Mouse (Mus musculus) MN1 (cell line): ENCODE data around the gene Tsr1.

Source experiments
- DNase-seq: peaks from one replicate; pipeline ENCODE4 v3.0.0-alpha.2; 2016; ENCODE audit warnings: low spot score

The Tsr1 gene

DNA sequence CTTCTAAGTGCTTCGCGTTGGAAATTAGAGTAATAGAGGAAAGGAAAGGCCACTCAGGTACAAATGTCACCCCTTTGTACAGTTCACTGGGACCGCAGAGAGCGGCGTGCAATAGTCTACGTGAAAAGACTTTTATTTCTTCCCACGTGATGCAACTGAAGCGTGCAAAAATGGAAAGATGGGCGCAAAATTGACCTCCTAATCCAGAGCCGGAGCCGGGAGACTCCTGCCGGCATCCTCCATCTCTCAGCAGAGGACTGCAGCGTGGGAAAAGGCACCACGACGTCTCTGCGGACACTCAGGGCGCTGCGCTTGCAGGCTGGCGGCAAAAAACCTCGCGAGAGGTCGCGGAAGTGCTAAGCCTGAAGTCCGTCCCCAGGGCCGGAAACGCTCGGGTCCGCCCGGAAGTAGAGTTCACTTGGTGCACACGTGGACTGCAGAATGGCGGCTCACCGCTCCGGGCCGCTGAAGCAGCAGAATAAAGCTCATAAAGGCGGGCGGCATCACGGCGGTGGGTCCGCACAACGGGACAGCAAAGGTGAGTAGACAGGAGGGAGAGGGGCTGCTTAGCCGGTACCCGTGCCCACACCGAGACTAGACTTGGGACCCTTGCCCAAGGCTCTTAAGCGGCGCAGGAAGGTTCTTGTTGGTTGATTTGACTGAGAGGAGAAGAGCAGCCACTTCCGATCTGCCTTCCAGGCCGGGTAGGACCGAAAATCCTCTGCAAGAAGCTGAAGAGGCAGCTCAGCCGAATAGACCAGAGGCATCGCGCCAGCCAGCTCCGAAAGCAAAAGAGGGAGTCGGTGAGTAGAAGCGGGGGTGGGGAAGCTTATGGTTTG lies at the start of gene Tsr1:
Gene Tsr1, plus strand, starts transcription at position 394 of the 839 bp plus-strand sequence.
- DNase-seq: peak; percentile 96

DNA sequence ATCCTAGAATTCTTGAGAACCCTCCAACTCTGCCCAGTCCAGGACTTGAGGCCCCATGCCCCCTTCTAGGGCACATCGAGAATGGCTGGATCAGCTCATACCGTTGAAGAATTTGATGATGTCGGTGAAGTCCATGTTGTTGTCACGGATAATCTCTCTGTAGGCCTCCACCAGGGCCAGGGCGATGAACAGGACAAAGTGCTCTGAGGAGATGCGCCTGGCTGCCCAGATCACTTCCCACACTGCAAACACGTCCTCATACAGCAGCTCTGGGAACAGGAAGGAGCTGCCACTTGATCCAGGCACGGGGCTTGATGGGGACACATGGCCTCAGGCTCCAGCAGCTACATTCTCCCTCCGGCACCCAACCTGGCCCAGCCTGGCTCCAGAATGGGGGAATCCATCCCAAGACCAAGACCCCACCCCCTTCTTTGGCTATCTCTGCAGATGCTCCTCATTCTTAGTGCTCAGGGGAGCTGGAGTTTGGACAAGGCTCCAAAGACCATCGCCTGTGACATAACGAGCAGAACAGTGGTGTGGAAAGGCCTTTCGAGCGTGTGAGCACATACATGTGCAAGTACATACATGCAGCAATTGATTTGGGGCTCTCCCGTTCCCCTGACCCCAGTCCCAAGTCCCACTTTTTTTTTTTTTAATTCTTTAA lies 46.7 kb upstream of the Tsr1 start:
- no peak for DNase-seq

DNA sequence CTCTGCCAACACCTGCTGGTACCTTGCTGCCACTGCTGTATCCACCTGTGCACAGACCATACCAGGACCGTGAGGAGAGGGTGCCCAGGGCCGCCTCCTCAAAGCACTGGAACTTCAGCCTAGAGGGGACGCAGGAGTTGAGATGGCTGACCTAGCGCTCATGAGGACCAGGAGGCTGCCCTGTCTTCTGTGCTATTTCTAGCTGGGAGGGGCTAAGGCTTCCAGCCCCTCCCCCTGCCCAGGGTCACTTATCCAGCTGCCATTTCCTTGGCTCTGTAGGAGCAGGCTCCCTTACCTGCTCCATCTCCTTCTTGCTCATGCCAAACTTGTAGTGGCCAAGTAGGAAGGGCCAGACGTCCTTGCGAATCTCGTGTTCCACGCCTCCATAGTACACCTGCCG lies 40.1 kb upstream of the Tsr1 start:
- DNase-seq: no peak

DNA sequence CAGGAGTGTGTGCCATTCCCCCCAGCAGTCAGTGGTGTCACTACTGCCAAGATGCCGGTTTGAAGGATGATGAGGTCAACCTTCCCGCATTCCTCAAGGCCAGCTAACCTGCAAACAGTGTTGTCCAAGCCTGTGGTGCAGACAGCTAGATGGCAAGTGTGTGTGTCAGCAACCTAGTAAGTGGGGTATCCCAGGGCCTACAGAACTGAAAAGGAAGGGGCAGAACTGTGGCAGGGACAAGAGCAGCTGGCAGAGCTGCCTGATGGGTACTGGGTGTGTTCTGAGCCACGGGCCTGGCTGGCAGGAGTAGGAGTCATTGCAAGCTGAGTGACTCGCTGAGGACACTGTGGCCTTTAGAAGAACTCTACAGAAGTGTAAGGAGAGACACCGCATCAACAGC lies 35.7 kb upstream of the Tsr1 start:
- no peak for DNase-seq

DNA sequence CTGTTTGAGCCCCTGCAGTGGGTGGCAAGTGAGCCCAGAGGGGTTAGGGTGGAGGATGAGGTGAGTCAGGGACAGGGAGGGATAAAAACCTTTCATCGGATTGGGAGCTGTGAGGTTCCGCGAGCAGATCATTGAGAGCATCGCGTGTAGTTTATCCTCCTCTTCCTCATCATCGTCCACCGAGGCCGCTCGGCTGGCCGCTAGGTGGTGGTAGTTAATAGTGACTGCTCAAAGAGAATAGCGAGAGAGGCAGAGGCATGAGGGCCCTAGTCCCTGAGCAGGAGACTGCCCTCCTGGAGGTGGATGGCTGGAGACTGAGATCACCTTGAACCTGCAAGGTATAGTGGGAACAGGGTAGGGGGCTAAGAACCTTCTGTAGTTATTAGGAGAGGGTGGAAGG lies 34.4 kb upstream of the Tsr1 start:
- peak; percentile 31 for DNase-seq

DNA sequence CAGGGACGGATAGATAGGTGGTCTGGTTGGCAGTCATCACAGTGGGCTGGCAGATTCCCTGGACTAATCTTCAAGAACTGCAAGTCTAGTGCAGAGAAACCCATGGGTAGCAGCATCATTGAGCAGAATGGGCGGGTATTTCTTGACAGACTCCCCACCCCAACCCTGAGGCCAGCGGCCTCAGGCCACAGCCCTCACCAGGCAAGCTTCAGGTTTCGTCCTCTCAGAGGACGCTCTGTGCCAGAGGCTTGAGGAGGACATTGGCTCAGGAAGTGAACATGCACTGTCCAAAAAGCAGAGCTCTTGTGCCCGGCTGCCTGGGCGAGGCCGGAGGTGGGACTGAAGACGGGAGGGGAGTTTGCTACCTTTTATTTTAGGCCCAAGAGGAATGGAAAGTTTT lies 33.5 kb upstream of the Tsr1 start:
- DNase-seq: no peak

DNA sequence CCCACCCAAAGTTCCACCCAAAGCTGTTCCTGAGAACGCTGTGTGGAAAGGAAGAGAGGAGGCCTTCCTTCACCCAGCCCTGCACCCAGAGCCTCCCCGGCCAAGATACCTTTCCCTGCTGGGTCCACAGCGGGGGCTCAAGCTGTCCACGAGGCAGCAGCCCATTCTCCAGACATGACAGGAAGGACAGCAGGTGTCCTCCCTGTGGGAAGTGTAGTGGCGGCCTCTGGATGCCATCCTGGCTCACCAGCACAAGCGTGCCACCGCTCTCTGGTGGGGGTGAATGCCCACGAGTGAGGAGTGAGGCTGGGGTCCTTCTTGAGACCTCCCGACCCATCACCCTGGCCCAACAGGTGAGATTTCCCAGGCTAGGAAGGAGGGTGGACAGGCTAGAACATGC lies 32.6 kb upstream of the Tsr1 start:
- no peak for DNase-seq

DNA sequence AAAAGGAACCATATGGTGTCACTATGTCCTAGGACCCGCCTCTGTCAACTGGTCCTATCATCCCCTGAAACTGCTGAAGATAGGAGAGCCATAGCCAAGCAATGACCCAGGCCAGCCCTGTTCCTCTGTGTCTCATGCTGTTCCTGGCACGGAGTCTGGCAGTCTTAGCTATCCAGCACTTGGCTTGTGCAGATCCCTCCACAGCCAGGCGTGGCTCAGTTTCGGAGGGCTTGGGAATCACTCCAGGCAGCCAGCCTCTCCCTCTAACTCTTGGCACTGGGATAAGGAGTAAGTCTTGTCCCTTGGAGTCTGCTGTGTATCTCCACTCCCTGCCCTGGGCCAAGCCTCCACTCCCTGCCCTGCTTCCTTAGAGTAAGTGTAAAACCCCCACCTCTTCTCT lies 31.2 kb upstream of the Tsr1 start:
- DNase-seq: peak; percentile 44

DNA sequence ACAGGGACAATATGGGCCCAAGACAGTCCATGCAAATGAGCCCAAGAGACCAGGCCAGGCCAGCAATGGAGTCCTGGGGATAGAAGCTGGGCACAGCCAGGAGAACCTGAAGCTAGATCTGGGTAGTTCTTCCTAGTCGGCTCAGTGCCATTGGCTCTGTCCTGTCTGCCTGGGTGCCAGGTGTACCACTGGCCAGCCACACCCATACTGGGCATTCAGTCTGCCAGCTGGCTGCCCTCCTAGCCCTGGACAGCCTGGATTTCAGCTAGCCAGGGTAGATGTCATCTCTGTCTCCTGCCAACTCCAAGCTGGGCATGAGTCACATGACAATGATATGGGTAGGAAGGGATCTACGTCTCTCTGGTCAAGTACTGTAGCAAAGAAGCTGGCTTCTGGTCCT lies 30.7 kb upstream of the Tsr1 start:
- DNase-seq: peak; percentile 55

DNA sequence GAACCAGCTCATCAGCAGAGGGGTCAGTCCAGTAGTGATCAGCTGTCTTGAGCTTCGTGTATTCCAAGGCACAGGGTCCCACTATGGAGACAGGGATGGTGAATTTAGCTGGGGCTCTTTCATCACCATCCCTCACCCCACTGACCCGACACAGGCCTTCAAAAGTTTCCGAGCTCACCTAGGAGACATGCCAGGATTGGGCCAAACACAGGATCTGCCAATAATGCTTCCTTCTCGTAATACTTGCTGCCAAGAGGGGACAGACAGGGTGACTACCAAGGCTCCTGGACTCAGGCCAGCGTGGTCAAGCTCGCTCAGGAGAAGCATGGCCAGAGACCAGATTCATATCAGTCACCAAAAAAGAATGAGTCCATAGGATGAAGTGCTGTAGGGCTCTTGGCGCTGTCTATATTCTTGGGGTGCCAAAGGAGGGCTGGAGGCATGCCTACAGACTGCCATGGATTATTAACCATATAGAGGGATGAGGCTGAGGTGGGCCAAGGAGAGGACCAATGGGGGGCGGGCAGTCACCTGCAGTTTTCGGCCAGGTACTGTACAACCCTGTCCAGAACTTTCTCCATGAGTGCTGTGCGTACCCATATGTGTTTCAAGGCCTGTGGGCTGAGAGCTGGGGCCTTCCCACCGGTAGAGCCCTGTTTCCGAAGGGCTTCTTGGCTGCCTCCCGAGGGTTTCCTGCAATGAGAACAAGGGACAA lies 29.7 kb upstream of the Tsr1 start:
- DNase-seq: no peak

DNA sequence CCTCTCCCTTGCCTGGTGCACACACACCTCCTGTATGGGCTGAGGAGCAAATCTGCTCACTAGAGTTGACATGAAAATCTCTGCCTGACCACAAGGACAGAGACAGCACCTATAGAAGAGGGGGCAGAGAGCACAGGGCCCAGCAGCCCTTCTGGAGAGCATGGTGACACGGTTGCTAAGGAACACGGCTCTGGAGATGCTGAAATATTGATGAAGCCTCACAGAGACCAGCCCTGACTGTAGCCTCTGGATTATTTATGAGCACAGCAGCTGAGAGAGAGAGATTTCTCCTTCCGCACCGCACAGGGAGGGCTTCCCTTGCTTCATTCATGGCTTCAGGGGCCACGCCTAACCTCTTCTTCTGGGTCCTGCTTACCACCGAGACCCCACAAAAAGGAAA lies 28.3 kb upstream of the Tsr1 start:
- no peak for DNase-seq

DNA sequence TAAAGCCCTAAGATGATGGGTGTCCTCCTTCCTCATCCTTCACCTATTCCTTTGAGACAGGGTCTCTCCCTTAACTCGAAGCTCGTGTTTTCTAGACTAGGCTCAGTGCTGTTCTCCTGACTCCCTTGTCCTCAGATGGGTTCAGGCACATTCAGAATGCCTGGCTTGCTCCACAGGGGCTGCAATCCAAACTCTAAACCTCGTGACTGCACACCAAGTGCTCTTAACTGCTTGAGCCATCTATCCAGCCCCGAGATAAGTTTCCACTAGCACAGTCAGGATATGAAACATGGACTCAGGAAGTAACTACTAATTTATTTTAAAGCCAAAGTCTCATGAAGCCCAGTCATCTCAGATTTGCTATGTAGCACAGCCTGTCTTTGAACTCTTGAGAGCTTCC lies 27.3 kb upstream of the Tsr1 start:
- no peak for DNase-seq

DNA sequence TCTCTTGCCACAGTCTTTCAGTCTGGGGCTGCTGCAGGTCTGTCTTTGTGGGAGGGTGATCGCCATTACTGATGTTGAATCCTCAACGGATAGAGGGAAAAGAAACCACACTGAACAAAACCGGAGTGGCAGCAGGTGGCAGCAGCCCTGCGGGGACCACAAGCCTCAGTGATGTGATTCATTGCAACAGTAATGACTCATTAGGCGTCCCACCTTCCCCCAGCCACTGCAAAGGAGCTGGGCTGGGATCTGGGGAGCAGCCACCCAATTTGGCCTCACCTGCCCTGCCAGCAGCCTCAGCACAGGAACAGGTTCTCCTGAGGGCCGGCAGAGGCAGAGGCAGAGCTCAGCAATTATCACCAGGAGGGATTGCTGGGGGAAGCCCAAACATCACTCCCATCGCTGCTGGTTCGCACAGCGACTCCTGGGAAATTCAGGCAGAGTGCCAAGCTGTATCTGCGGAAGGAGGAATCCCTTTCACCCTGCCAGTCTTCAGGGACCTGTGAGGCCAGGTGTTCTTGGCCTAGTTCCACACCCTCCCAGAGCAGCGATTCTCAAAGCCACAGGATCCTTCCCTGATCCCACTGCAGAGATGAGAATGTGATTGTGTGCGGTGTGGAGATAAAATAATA lies 26.8 kb upstream of the Tsr1 start:
- DNase-seq: peak; percentile 81

DNA sequence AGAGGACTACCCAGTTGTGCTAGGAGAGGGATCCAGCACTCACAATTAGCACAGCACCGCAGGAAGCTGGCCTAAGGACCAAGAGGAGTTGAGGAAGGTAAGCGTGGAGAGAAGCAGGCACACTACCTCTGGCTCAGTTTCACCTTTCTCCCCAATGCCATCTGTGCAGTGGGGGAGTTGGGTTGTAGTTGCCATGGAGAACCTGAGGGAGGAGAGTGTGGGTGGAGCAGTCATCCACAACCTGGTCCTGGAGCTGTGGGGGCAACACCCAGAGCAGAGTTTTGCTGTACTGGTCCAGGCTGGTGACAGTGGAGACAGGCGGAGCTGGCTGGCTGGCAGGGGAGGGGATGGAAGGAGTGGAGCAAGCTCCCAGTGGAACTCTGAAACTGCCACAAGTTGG lies 23.2 kb upstream of the Tsr1 start:
- DNase-seq: no peak

DNA sequence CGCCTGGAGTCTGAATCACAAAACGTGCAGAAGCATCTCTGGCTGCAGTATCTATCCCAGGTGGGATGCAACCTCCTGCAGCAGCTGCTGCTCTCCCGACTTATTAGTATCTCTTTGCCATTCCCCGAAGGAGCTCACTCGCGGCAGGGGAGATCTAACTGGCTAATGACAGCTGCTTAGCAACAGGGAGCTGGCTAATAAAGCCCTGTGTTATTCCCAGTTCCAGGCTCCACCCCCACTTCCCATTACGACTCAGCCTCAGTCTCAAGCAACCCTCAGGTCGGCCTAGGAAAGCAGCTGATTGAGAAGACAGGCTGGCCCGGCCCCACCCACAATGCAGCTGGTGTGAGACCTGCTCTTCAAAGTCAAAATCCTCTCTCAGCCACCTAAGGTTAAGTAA lies 21.1 kb upstream of the Tsr1 start:
- peak; percentile 85 for DNase-seq

DNA sequence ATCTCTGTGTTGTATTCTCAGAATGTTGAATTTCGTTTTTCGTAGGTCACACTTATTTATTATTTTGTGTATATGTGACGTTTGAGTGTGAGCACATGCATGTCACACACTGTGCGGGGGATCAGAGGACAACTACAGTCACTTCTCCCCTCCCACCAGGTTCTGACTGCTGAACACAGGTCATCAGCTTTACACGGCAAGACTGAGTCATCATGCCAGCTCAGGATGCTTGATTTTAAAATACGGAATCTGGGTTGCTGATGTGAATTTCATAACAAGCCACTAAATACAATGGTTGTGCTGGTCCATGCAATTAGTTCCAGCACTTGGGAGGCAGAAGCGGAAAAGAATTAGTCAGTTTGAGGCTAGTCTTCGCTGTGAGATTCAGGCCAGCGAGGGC lies 16.9 kb upstream of the Tsr1 start:
- no peak for DNase-seq

DNA sequence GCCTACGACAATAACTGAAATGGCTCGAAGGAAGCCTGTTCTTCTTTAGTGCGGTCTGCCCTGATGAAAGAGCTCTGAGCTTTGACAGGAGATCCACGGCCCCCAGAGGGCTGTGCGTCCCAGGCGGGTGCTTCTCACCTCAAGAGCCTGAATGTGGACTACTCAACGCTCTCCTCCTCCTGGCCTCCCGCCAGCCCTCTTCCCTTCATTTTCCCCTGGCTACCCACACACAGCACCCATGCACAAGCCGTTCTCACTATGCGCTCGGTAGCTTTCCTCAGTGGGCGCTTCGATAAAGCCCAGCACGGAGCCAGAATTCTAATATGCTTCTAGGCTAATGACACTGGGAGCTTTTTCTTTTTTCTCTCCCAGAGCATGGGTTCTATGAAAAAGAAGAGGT lies 15.9 kb upstream of the Tsr1 start:
- DNase-seq: no peak

DNA sequence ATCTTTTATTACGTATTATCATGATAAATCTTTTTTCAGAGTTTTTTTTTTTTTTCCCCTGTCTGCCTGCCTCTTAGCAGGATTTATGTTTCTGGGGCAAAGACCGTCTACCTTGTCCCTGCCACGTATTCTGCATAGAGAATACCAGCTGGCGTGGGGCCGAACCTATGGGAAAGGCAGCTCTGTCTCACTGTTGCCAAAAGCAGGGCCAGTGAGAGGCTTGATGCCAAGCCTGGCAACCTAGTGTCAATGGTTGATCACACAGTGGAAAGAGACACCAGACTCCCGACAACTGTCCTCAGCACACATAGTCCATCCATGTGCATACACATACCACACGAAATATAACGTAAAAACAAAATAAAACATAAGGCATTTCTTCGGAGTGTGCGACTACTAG lies 14.8 kb upstream of the Tsr1 start:
- no peak for DNase-seq

DNA sequence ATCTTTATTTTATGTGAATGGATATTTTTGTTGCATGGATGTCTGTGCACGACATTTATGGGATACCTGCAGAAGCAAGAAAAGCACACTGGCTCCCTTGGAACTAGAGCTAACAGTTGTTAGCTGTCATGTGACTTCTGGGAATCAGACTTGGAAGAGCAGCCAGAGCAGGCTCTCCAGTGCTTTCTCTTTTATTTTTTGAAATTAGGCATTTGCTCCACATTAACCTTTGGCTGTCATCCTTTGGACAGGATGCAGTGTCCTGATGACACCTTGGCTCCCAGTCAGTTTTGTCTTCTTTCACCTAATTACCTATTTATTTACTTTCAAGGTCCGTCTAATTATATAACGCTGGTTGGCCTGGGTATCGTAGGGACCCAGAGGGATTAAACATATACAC lies 3.3 kb upstream of the Tsr1 start:
- DNase-seq: no peak

DNA sequence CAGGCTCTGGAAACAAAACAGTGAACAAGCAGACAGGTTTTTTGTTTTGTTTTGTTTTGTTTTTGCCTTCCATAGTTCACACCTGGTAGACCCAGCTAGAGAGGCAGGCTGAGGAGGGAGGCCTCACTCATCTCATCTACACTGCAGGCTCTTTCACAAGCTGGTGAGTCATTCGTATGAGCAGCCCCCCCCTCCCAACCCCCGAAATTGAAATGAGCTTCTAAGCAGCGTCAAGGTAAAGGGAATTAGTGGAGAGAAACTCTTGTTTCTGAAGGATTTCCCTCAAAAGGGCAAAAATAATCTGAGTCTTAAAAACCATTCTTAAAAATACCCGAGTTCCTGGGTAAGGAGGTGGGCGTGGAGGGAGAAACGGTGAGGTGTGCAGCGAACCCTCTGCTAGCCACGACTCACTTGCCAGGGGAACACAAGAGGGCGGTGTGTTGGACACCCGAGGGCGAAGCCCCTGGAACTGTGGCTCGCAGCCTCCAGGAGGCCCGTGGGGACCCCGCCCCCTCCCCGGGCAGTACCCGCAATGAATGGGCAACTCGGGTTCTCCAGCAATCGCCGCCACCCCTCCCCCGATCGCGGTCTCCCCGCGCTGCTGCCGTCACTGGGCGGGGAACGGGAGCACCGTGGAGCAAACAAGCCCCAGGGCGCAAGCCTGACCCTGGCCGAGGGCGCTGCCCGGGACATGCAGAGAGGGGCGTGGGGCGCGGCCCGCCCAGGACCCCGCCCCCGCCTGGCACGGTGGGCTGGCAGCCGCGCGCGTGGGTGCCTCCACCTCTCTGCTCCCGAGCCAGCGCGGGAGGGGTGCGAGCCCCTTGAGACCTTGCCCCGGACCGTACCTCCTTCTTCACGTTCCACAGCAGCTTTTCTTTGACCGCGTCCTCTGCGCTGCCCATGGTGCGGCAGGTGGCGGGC lies 1.6 kb upstream of the Tsr1 start:
- DNase-seq: peak; percentile 80

DNA sequence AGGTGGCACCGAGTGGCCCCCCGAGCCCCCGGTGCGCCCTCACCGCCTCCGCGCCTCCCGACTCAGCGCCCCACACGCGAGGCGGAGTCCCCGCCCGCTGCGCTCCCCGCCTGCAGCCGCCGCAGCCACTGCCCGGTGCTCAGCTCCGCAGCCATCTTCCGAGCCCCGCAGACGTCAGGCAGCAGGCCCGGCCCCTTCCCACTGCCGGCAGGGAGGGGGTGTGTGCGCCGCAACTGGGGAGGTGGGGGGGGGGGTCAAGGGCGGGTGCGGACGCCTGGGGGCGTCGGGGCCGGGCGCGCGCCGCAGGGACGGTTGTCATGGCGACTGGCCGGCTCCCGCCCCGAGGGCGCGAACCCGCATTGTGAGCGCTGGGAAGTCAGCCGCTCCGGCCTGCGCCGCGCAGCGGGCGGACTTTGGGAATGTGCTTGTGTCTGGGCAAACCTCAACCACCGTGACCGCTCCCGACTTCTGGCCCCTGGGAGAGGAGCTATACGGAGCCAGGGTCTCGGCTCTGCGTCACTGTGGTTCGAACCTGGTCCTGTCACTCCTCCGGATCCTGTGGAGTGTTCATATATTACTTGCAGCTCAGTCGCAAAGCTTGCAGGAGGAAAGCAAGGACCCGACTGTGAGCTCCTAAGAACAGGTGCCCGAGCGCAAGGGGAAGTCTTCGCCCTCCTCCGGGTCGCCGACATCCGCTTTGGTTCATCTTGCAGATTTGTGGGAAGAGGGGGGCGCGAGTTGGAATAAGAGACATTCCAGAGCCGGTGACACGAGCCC lies 782 bp upstream of the Tsr1 start, which contains the start of gene Sgsm2:
Gene Sgsm2, minus strand, starts transcription at position 160 of the 777 bp plus-strand sequence.
- peak; percentile 80 for DNase-seq
